Mouse (Mus musculus): ENCODE data around the gene Gm28043. TPM values are rescaled to one million over a fixed set of nuclear protein-coding genes. Genes with fewer than 3 reads are reported as not detected.

The Gm28043 gene
- total and polyA plus RNA-seq, 3 experiments = 0.39 to 1.1 (median 1.0) TPM

- TF ChIP-seq CTCF (IDR thresholded peaks at IDR 0.05) (no peak), POLR2A (IDR thresholded peaks at IDR 0.05; ENCODE audit: insufficient read depth, low read depth, low read length) (no peak), EP300 (IDR thresholded peaks at IDR 0.05; ENCODE audit: insufficient read depth, low read depth, low read length) (no peak)
- DNase-seq = no peak
- H3K9ac ChIP-seq (ENCODE audit: low read depth, low read length) = no peak overlapping the region
- no peaks in the 10 kb centered on the region for H3K27me3 ChIP-seq (ENCODE audit: control insufficient read depth, insufficient read depth, low read length)
- H3K27ac ChIP-seq = no peak overlapping the region
- 62% methylated on average over 2 of the region's 2 CpGs for WGBS
- no peak overlapping the region for H3K4me3 ChIP-seq
- intact Hi-C loops (cut with DNase I) = no loop called here
- no peaks in the 10 kb centered on the region for H3K4me1 ChIP-seq (ENCODE audit: control insufficient read depth, insufficient read depth, low read length)
- no peaks in the 10 kb centered on the region for H3K79me2 ChIP-seq (replicated peaks; ENCODE audit: control insufficient read depth, insufficient read depth, low read length)
- H3K36me3 ChIP-seq (ENCODE audit: control insufficient read depth, insufficient read depth, low read length) = peaks cover 3% of the 10 kb centered on the region; the same call in 1 of the 2 replicates
Observed at GRCm38 (mm10) chr17:29692827-29693226, 78.2 kb downstream of the Gm28043 start.

DNA sequence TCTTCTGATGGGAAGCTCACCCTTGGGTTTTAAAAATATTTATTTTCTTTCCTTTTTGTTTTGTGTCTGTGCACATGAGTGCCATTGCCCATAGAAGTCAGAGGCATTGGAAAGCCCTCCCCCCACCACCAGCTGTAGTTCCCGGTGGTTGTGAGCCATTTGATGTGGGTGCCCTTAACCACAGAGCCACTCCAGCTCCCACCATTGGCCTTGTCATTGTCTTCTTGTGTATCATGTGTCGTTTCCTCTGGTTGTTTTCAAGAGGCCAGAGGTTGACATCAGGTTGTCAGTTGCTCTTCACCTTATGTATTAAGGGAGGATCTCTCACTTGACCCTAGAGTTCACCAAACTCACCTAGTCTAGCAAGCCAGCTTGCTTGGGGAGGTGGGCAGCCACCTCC lies 78.9 kb downstream of the Gm28043 start:
- TF ChIP-seq CTCF (IDR thresholded peaks at IDR 0.05) = no peak
- TF ChIP-seq EP300 (IDR thresholded peaks at IDR 0.05; ENCODE audit: insufficient read depth, low read depth, low read length) = no peak
- no peak for TF ChIP-seq POLR2A (IDR thresholded peaks at IDR 0.05; ENCODE audit: insufficient read depth, low read depth, low read length)
- no peak for DNase-seq
- H3K4me1 ChIP-seq (ENCODE audit: control insufficient read depth, insufficient read depth, low read length) = no peaks in the 10 kb centered on the region
- no peak overlapping the region for H3K4me3 ChIP-seq
- H3K27me3 ChIP-seq (ENCODE audit: control insufficient read depth, insufficient read depth, low read length) = no peaks in the 10 kb centered on the region
- intact Hi-C loops (cut with DNase I) = no loop called here
- 67% methylated on average over 2 of the region's 2 CpGs for WGBS
- peaks cover under 1% of the 10 kb centered on the region; the same call in 1 of the 2 replicates for H3K36me3 ChIP-seq (ENCODE audit: control insufficient read depth, insufficient read depth, low read length)
- no peak overlapping the region for H3K27ac ChIP-seq
- no peaks in the 10 kb centered on the region for H3K79me2 ChIP-seq (replicated peaks; ENCODE audit: control insufficient read depth, insufficient read depth, low read length)
- no peak overlapping the region for H3K9ac ChIP-seq (ENCODE audit: low read depth, low read length)

DNA sequence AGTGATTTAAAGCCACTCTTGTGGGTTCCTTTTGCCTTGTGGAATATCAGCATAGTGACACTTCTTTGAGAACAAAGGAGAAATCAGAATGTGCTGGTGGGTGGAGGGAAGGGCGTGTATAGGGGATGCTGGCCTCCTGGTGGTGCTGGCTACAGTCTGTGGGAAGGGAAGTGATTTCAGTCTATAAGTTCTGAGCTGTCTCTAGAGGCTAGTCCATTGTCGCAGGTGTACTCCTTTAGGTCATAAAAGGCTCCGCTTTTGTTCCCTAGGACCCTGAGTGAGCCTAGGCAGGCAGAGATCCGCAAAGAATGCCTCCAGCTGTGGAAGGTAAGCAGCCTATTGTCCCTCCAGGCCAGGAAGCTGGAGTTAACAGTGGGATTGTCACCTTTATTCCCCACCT lies 79.8 kb downstream of the Gm28043 start:
- intact Hi-C loops (cut with DNase I) = no loop called here

DNA sequence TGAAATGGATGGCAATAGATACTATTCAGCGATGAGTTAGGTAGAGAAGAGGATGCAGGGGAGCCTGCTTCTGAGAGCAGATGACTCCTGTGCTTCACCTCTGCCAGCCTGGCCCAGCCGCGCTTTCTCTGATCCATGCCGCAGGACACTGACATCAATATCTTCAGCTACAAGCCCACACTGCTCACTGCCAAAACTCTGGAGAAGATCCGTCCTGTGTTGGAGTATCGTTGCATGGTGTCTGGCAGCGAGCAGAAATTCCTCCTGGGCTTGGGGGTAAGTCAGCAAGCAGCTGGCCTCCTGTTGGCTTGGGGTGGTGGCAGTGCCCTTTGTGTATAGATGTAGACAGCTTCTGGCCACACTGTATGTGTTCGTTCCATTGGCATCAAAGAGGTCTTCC lies 82.3 kb downstream of the Gm28043 start:
- Histone ChIP-seq H3K9ac (ENCODE audit: low read depth, low read length) (no peak overlapping the region), H3K27ac (no peak overlapping the region), H3K27me3 (ENCODE audit: control insufficient read depth, insufficient read depth, low read length) (no peaks in the 10 kb centered on the region), H3K4me3 (no peak overlapping the region), H3K36me3 (ENCODE audit: control insufficient read depth, insufficient read depth, low read length) (no peaks in the 10 kb centered on the region), H3K79me2 (replicated peaks; ENCODE audit: control insufficient read depth, insufficient read depth, low read length) (no peaks in the 10 kb centered on the region), H3K4me1 (ENCODE audit: control insufficient read depth, insufficient read depth, low read length) (no peaks in the 10 kb centered on the region)
- intact Hi-C loops (cut with DNase I) = no loop called here
- 88% methylated on average over 8 of the region's 8 CpGs for WGBS
- DNase-seq = no peak
- TF ChIP-seq EP300 (IDR thresholded peaks at IDR 0.05; ENCODE audit: insufficient read depth, low read depth, low read length) (no peak), POLR2A (IDR thresholded peaks at IDR 0.05; ENCODE audit: insufficient read depth, low read depth, low read length) (no peak), CTCF (IDR thresholded peaks at IDR 0.05) (no peak)

More for the DNA sequence above, 79.8 kb downstream of the Gm28043 start:
- no peak overlapping the region for H3K4me3 ChIP-seq
- no peak for DNase-seq
- H3K4me1 ChIP-seq (ENCODE audit: control insufficient read depth, insufficient read depth, low read length) = no peaks in the 10 kb centered on the region
- WGBS = 92% methylated on average over 4 of the region's 4 CpGs
- no peaks in the 10 kb centered on the region for H3K36me3 ChIP-seq (ENCODE audit: control insufficient read depth, insufficient read depth, low read length)
- no peak overlapping the region for H3K9ac ChIP-seq (ENCODE audit: low read depth, low read length)
- no peak for TF ChIP-seq POLR2A (IDR thresholded peaks at IDR 0.05; ENCODE audit: insufficient read depth, low read depth, low read length)
- no peak for TF ChIP-seq EP300 (IDR thresholded peaks at IDR 0.05; ENCODE audit: insufficient read depth, low read depth, low read length)
- no peak for TF ChIP-seq CTCF (IDR thresholded peaks at IDR 0.05)
- no peak overlapping the region for H3K27ac ChIP-seq
- no peaks in the 10 kb centered on the region for H3K79me2 ChIP-seq (replicated peaks; ENCODE audit: control insufficient read depth, insufficient read depth, low read length)
- no peaks in the 10 kb centered on the region for H3K27me3 ChIP-seq (ENCODE audit: control insufficient read depth, insufficient read depth, low read length)

DNA sequence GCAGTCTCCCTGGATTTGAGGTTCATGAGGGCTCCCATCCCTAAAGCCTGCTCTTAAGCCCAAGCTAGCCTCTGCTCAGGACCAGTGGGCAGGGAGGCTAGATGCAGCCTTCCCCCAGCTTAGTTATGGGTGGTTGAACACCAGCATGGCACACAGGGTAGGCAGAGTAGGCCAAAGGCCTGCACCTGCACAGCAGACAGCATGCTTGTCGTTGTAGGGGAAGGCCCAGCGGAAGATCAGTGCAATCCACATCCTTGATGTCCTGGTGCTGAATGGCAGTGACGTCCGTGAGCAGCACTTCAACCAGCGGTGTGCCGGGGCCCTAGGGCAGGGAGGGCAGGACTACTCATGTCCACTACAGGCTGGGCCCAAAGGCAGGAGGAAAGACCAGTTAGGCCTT lies 83.7 kb downstream of the Gm28043 start:
- Histone ChIP-seq H3K4me1 (ENCODE audit: control insufficient read depth, insufficient read depth, low read length) (no peaks in the 10 kb centered on the region), H3K27ac (no peak overlapping the region), H3K79me2 (replicated peaks; ENCODE audit: control insufficient read depth, insufficient read depth, low read length) (no peaks in the 10 kb centered on the region), H3K36me3 (ENCODE audit: control insufficient read depth, insufficient read depth, low read length) (no peaks in the 10 kb centered on the region), H3K9ac (ENCODE audit: low read depth, low read length) (no peak overlapping the region), H3K4me3 (no peak overlapping the region), H3K27me3 (ENCODE audit: control insufficient read depth, insufficient read depth, low read length) (no peaks in the 10 kb centered on the region)
- no peak for TF ChIP-seq POLR2A (IDR thresholded peaks at IDR 0.05; ENCODE audit: insufficient read depth, low read depth, low read length)
- TF ChIP-seq CTCF (IDR thresholded peaks at IDR 0.05) = no peak
- TF ChIP-seq EP300 (IDR thresholded peaks at IDR 0.05; ENCODE audit: insufficient read depth, low read depth, low read length) = no peak
- intact Hi-C loops (cut with DNase I) = no loop called here
- DNase-seq = no peak
- 89% methylated on average over 6 of the region's 6 CpGs for WGBS

DNA sequence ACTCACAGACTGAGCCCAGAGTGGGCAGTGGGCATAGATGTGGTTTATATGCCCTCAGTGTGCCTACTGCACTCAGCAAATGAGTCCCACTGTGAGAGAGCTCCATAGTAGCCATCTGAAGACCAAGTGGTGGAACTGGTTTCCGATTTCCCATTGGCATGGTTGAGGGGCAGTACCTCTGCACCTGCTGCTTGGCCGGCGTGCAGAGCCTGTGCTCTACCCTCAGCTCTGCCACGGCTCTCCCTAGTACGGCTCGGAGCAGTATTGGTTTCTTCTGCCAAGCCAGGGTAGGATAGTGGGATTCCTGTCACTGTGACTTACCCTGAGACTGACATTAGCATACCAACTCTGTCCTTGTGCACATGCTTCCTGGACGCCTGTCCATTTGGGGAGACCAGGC lies 85.9 kb downstream of the Gm28043 start:
- Histone ChIP-seq H3K36me3 (ENCODE audit: control insufficient read depth, insufficient read depth, low read length) (no peaks in the 10 kb centered on the region), H3K4me1 (ENCODE audit: control insufficient read depth, insufficient read depth, low read length) (no peaks in the 10 kb centered on the region), H3K79me2 (replicated peaks; ENCODE audit: control insufficient read depth, insufficient read depth, low read length) (no peaks in the 10 kb centered on the region), H3K27me3 (ENCODE audit: control insufficient read depth, insufficient read depth, low read length) (no peaks in the 10 kb centered on the region), H3K27ac (no peak overlapping the region), H3K4me3 (no peak overlapping the region), H3K9ac (ENCODE audit: low read depth, low read length) (no peak overlapping the region)
- no peak for DNase-seq
- WGBS = 97% methylated on average over 7 of the region's 7 CpGs
- intact Hi-C loops (cut with DNase I) = no loop called here
- TF ChIP-seq EP300 (IDR thresholded peaks at IDR 0.05; ENCODE audit: insufficient read depth, low read depth, low read length) = no peak
- no peak for TF ChIP-seq POLR2A (IDR thresholded peaks at IDR 0.05; ENCODE audit: insufficient read depth, low read depth, low read length)
- no peak for TF ChIP-seq CTCF (IDR thresholded peaks at IDR 0.05)
